Mouse (Mus musculus): ENCODE measurements around the gene Mdh1.
"Not testable (repeated sequence)": the region's sequence is repeated elsewhere in the genome, so short reads cannot be mapped to it uniquely, and the experiment has no call there.

The Mdh1 gene

GRCm38 (mm10) chr11:21545951-21546350 is 26.2 kb downstream of the Mdh1 start:
- no peak for DNase-seq (ENCODE audit: low spot score)

- no peak for DNase-seq (ENCODE audit: low spot score)
These were observed 27.1 kb downstream of the Mdh1 start for GRCm38 (mm10) chr11:21545021-21545420.

- no peak for DNase-seq (ENCODE audit: low spot score)
These were observed 29.4 kb downstream of the Mdh1 start for GRCm38 (mm10) chr11:21542731-21543130.

- no peak for DNase-seq (ENCODE audit: low spot score)
These were observed 31.5 kb downstream of the Mdh1 start for GRCm38 (mm10) chr11:21540622-21541021.

GRCm38 (mm10) chr11:21540072-21540471 is 32.1 kb downstream of the Mdh1 start:
- no peak for DNase-seq (ENCODE audit: low spot score)

- DNase-seq (ENCODE audit: low spot score): not testable (repeated sequence)
These were observed 41.3 kb downstream of the Mdh1 start for GRCm38 (mm10) chr11:21530856-21531255.

GRCm38 (mm10) chr11:21528676-21529394 is 43.3 kb downstream of the Mdh1 start:
- no peak for DNase-seq (ENCODE audit: low spot score)

GRCm38 (mm10) chr11:21517726-21518125 is 54.4 kb downstream of the Mdh1 start:
- DNase-seq (ENCODE audit: low spot score): no peak

GRCm38 (mm10) chr11:21516396-21516795 is 55.8 kb downstream of the Mdh1 start:
- not testable (repeated sequence) for DNase-seq (ENCODE audit: low spot score)

- DNase-seq (ENCODE audit: low spot score): not testable (repeated sequence)
These were observed 61.6 kb downstream of the Mdh1 start for GRCm38 (mm10) chr11:21510577-21510976.

- not testable (repeated sequence) for DNase-seq (ENCODE audit: low spot score)
These were observed 63.5 kb downstream of the Mdh1 start for GRCm38 (mm10) chr11:21508713-21509112.

GRCm38 (mm10) chr11:21507073-21507472 is 65.1 kb downstream of the Mdh1 start:
- not testable (repeated sequence) for DNase-seq (ENCODE audit: low spot score)
